ENCODE assay signal across 14 mouse cellular contexts in the genomic region with DNA sequence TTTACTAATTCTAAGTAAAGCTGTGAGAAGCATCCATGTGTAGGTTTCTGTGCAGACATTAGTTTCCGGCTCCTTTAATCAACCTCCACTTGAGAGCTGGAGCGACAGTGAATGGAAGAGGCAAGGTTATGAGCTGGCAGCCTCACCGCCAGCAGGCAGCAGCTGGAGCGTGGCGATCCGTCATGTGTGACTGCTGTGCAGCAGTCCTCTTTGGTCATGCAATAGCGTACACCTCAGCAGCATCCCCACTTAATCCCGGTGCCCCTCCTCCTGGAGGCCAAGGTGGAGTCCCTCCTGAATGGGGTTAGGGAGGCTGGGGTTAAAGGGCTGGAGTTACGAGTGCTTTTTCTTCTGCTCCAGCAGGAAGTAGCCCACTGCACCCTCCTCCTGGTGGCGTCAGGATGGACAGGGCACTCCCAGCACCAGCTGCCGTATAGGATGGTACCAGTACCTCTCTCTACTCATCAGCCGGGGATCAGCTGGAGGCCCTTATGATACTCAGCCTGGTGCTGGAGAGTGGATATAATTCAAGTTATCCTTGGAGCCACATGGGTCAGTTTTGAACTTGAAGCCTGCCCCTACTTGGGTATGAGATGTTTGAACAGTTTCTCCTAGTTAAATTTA. TPM values are rescaled to one million over a fixed set of nuclear protein-coding genes. Genes with fewer than 3 reads are reported as not detected.
A peak's percentile ranks its signal among the peaks of the same experiment; 100 is the strongest.
DNase-seq lines count a peak whose midpoint lies in the region; ATAC-seq lines count a peak whose summit lies in the region.
"Had no signal": no experiment of that assay in that cellular context is flagged by ENCODE, and none has a peak within 500 bp of the region (broad histone marks: within the 10 kb centered on the region; RNA-seq: fewer than 3 reads in every experiment).

No protein-coding gene starts in this region.

- H3K27me3 ChIP-seq in neural tube, embryonic 11.5 days (ENCODE audit: control insufficient read depth, insufficient read depth, low read length) = no peaks in the 10 kb centered on the region
- no peaks in the 10 kb centered on the region for H3K27me3 ChIP-seq in neural tube, embryonic 15.5 days (replicated peaks)
- H3K27me3 ChIP-seq in hindbrain, embryonic 16.5 days (replicated peaks; ENCODE audit: control insufficient read depth, insufficient read depth, low read length) = no peaks in the 10 kb centered on the region
- H3K27me3 ChIP-seq: CH12.LX; embryonic facial prominence, embryonic 15.5 days had no signal

- H3K4me1 ChIP-seq in neural tube, embryonic 11.5 days (ENCODE audit: control insufficient read depth, insufficient read depth, low read length) = no peaks in the 10 kb centered on the region
- peaks cover 4% of the 10 kb centered on the region; the same call in 1 of the 2 replicates for H3K4me1 ChIP-seq in neural tube, embryonic 15.5 days
- no peaks in the 10 kb centered on the region for H3K4me1 ChIP-seq in hindbrain, embryonic 16.5 days (ENCODE audit: control insufficient read depth, insufficient read depth, low read depth, low read length)
- H3K4me1 ChIP-seq: embryonic facial prominence, embryonic 15.5 days had no signal

- no peaks in the 10 kb centered on the region for H3K9me3 ChIP-seq in neural tube, embryonic 11.5 days (ENCODE audit: control insufficient read depth, low read length)
- no peaks in the 10 kb centered on the region for H3K9me3 ChIP-seq in neural tube, embryonic 15.5 days (replicated peaks)
- H3K9me3 ChIP-seq in hindbrain, embryonic 16.5 days (ENCODE audit: control insufficient read depth, low read length) = no peaks in the 10 kb centered on the region
- H3K9me3 ChIP-seq: embryonic facial prominence, embryonic 15.5 days had no signal

- DNase-seq in neural tube, embryonic 11.5 days (ENCODE audit: low spot score) = peak; percentile 24
- DNase-seq in kidney, postnatal 14 days = peak; percentile 45
- DNase-seq in thymus, adult 18-20 months = no peak
- DNase-seq in left cerebral cortex, postnatal 25 days (ENCODE audit: low spot score in 2 of 2) = no peak
- no peak for DNase-seq in right cerebral cortex, adult 18-20 months
- DNase-seq: adrenal gland, adult 2 months; cerebellum, postnatal 36 days; lung, adult 2 months; thymus, postnatal 4 days had no signal

- ATAC-seq in neural tube, embryonic 11.5 days (ENCODE audit: insufficient read depth, low FRiP score, low TSS enrichment) = no peak
- ATAC-seq in neural tube, embryonic 15.5 days (ENCODE audit: low FRiP score) = no peak
- peak; percentile 80 for ATAC-seq in hindbrain, embryonic 16.5 days

- H3K27ac ChIP-seq in neural tube, embryonic 11.5 days (ENCODE audit: low read depth, low read length) = no peak overlapping the region
- H3K27ac ChIP-seq in neural tube, embryonic 15.5 days (replicated peaks) = no peak overlapping the region
- H3K27ac ChIP-seq in hindbrain, embryonic 16.5 days (ENCODE audit: low read depth, low read length) = no peak overlapping the region
- H3K27ac ChIP-seq: embryonic facial prominence, embryonic 15.5 days; layer of hippocampus, adult 2 months had no signal

- WGBS in neural tube, embryonic 11.5 days = 71% methylated on average over 12 of the region's 12 CpGs
- 56% methylated on average over 12 of the region's 12 CpGs for WGBS in neural tube, embryonic 15.5 days
- WGBS in hindbrain, embryonic 16.5 days = 49% methylated on average over 12 of the region's 12 CpGs

- no peak overlapping the region for H3K4me2 ChIP-seq in neural tube, embryonic 11.5 days (ENCODE audit: low read depth)
- no peak overlapping the region for H3K4me2 ChIP-seq in neural tube, embryonic 15.5 days
- H3K4me2 ChIP-seq in hindbrain, embryonic 16.5 days (ENCODE audit: low read length) = no peak overlapping the region
- H3K4me2 ChIP-seq: embryonic facial prominence, embryonic 15.5 days had no signal

- H3K4me3 ChIP-seq in neural tube, embryonic 11.5 days (ENCODE audit: low read depth, low read length) = no peak overlapping the region
- no peak overlapping the region for H3K4me3 ChIP-seq in neural tube, embryonic 15.5 days (replicated peaks)
- H3K4me3 ChIP-seq in hindbrain, embryonic 16.5 days (ENCODE audit: low read length) = no peak overlapping the region
- H3K4me3 ChIP-seq: embryonic facial prominence, embryonic 15.5 days; layer of hippocampus, adult 2 months had no signal

- H3K36me3 ChIP-seq in neural tube, embryonic 11.5 days (ENCODE audit: control insufficient read depth, insufficient read depth, low read length) = no peaks in the 10 kb centered on the region
- H3K36me3 ChIP-seq in neural tube, embryonic 15.5 days = no peaks in the 10 kb centered on the region
- no peaks in the 10 kb centered on the region for H3K36me3 ChIP-seq in hindbrain, embryonic 16.5 days (ENCODE audit: control insufficient read depth, insufficient read depth, low read length)
- H3K36me3 ChIP-seq: embryonic facial prominence, embryonic 15.5 days had no signal

- H3K9ac ChIP-seq in neural tube, embryonic 11.5 days (ENCODE audit: low read length) = no peak overlapping the region
- H3K9ac ChIP-seq in neural tube, embryonic 15.5 days (replicated peaks) = no peak overlapping the region
- H3K9ac ChIP-seq in hindbrain, embryonic 16.5 days (ENCODE audit: low read depth, low read length) = no peak overlapping the region
- H3K9ac ChIP-seq: embryonic facial prominence, embryonic 15.5 days had no signal

- intact Hi-C loops in left cerebral cortex, postnatal 25 days (cut with DNase I) = no loop called here

RNA-seq across cellular contexts. Expression of a gene that starts 20.1 kb away (rescaled TPM):
- polyA plus RNA-seq in neural tube, embryonic 11.5 days (2014; fragmentation: Nextera tagmentation; extraction: Ambion mirVana) = 1.2 and 1.4 TPM in 2 replicates
- polyA plus RNA-seq in neural tube, embryonic 15.5 days (2015; fragmentation: Nextera tagmentation; extraction: Ambion mirVana) = 5.6 and 15.8 TPM in 2 replicates
- polyA plus RNA-seq in hindbrain, embryonic 16.5 days (2015; fragmentation: Nextera tagmentation; extraction: Ambion mirVana) = 5.5 and 6.7 TPM in 2 replicates
- 10 to 100 TPM; 24.0 to 25.3 TPM for total RNA-seq in left cerebral cortex, postnatal 25 days (2021)

RNA-seq across cellular contexts. Expression of a gene that starts 54.4 kb away (rescaled TPM):
- 0.81 and 0.93 TPM in 2 replicates for polyA plus RNA-seq in neural tube, embryonic 11.5 days (2014; fragmentation: Nextera tagmentation; extraction: Ambion mirVana)
- 0.88 and 3.7 TPM in 2 replicates for polyA plus RNA-seq in neural tube, embryonic 15.5 days (2015; fragmentation: Nextera tagmentation; extraction: Ambion mirVana)
- polyA plus RNA-seq in hindbrain, embryonic 16.5 days (2015; fragmentation: Nextera tagmentation; extraction: Ambion mirVana) = 0.76 and 1.3 TPM in 2 replicates
- total RNA-seq in left cerebral cortex, postnatal 25 days (2021) = 1 to 10 TPM; 1.4 to 1.7 TPM

Comparison
In these comparisons a context has a peak if more than half of its experiments do, and no peak if none do; other contexts are left out.
1. DNase-seq: peak in neural tube, embryonic 11.5 days (single experiment) and kidney, postnatal 14 days (single experiment); none in thymus, adult 18-20 months (0 of 2), left cerebral cortex, postnatal 25 days (0 of 2) and right cerebral cortex, adult 18-20 months (single experiment).